Mouse (Mus musculus) heart, postnatal 0 days (tissue): ENCODE results near the gene Miga1. TPM values are rescaled to one million over a fixed set of nuclear protein-coding genes. Genes with fewer than 3 reads are reported as not detected.

ENCODE experiments used
- ATAC-seq: fragments of 200-750 bp; cut with Nextera tagmentation; 2 replicates; pipeline ENCODE4 v1.8.0; 2017; ENCODE audit warnings: low read depth, moderate number of reproducible peaks, moderate library complexity; ENCODE audit not compliant: insufficient read depth
- DNase-seq: peaks from one replicate; pipeline ENCODE4 v3.0.0-alpha.2; 2016; ENCODE audit warnings: low spot score
- H3K27ac ChIP-seq: fragments of 300-500 bp; sonication (generic); 2 replicates; pipeline ENCODE4 v1.5.1; 2014; ENCODE audit warnings: low read depth, mild to moderate bottlenecking
- H3K27me3 ChIP-seq: fragments of 300-500 bp; sonication (generic); 2 replicates; pipeline ENCODE4 v1.6.1; 2014; ENCODE audit warnings: low read length, mixed read lengths; ENCODE audit not compliant: control insufficient read depth, insufficient read depth
- H3K36me3 ChIP-seq: fragments of 300-500 bp; sonication (generic); replicated peaks from 2 replicates; pipeline ENCODE4 v1.6.1; 2014; ENCODE audit warnings: low read length, mixed read lengths; ENCODE audit not compliant: control insufficient read depth, insufficient read depth
- H3K4me1 ChIP-seq: fragments of 300-500 bp; sonication (generic); 2 replicates; pipeline ENCODE4 v1.6.1; 2014; ENCODE audit warnings: antibody characterized with exemption; ENCODE audit not compliant: control insufficient read depth, insufficient read depth
- H3K4me2 ChIP-seq: fragments of 300-500 bp; sonication (generic); 2 replicates; pipeline ENCODE4 v1.6.1; 2014; ENCODE audit warnings: low read depth, mild to moderate bottlenecking, low read length, moderate library complexity
- H3K4me3 ChIP-seq: fragments of 300-500 bp; sonication (generic); 2 replicates; pipeline ENCODE4 v1.5.1; 2014; ENCODE audit warnings: low read depth, low read length
- H3K9ac ChIP-seq: fragments of 300-500 bp; sonication (generic); replicated peaks from 2 replicates; pipeline ENCODE4 v1.6.1; 2014; ENCODE audit warnings: low read depth, low read length, mixed read lengths
- H3K9me3 ChIP-seq: fragments of 300-500 bp; sonication (generic); replicated peaks from 2 replicates; pipeline ENCODE4 v1.6.1; 2016; ENCODE audit warnings: low read length; ENCODE audit not compliant: control insufficient read depth
- CTCF ChIP-seq: IDR thresholded peaks from 2 replicates; pipeline ENCODE4 v1.5.1; 2016; ENCODE audit warnings: antibody characterized with exemption, control low read depth, low read depth
- EP300 ChIP-seq: IDR thresholded peaks from 2 replicates; pipeline ENCODE4 v1.6.1; 2016; ENCODE audit warnings: antibody characterized with exemption, low read depth
- WGBS: fragments of 180-500 bp; shearing (Covaris S2); extraction: QIAGEN DNeasy Blood & Tissue Kit; methylation state at CpG from one replicate; pipeline ENCODE4 v1.1.7; 2014; 5-methylcytosine and 5-hydroxymethylcytosine counted together
- polyA plus RNA-seq: library from polyadenylated mRNA; unstranded; fragments of >200 nt; fragmentation: Nextera tagmentation; extraction: Ambion mirVana; gene quantifications from 2 replicates; pipeline ENCODE4 v1.2.1, GENCODE M21; 2015
- total RNA-seq: library from RNA; depleted of rRNA; stranded (reverse); fragments of >200 nt; gene quantifications from 2 replicates; pipeline ENCODE4 v1.2.3, GENCODE M21; 2014; ENCODE audit warnings: low replicate concordance; rRNA removed

Miga1 gene
- total and polyA plus RNA-seq, 2 experiments from 2014 or later = 9.0 to 9.8 TPM

GRCm38 (mm10) chr3:152235238-152235637 is 105.0 kb downstream of the Miga1 start:
- Histone ChIP-seq H3K4me2 (no peak overlapping the region), H3K36me3 (peaks cover 61% of the 10 kb centered on the region), H3K27me3 (no peaks in the 10 kb centered on the region), H3K9me3 (no peaks in the 10 kb centered on the region), H3K4me3 (no peak overlapping the region), H3K27ac (no peak overlapping the region), H3K4me1 (no peaks in the 10 kb centered on the region), H3K9ac (no peak overlapping the region)
- TF ChIP-seq CTCF = no peak
- TF ChIP-seq EP300 = no peak
- WGBS = 74% methylated on average over 1 of the region's 1 CpGs
- ATAC-seq = no peak
- no peak for DNase-seq

GRCm38 (mm10) chr3:152231333-152232100 is 108.7 kb downstream of the Miga1 start:
- H3K36me3 ChIP-seq = peaks cover 70% of the 10 kb centered on the region
- ATAC-seq = peak; percentile 68
- no peak overlapping the region for H3K4me2 ChIP-seq
- DNase-seq = no peak
- no peak for TF ChIP-seq EP300
- TF ChIP-seq CTCF = no peak; the same call in 1 of the 2 replicates
- no peaks in the 10 kb centered on the region for H3K4me1 ChIP-seq
- H3K9ac ChIP-seq = no peak overlapping the region
- no peak overlapping the region for H3K4me3 ChIP-seq
- H3K27me3 ChIP-seq = no peaks in the 10 kb centered on the region
- H3K9me3 ChIP-seq = no peaks in the 10 kb centered on the region
- WGBS = 30% methylated on average over 6 of the region's 6 CpGs
- H3K27ac ChIP-seq = peak overlapping the region; percentile 50; the same call in 1 of the 2 replicates

- H3K9me3 ChIP-seq = 0 out of 2 replicates have a peak, but pooled peaks cover 4% of the 10 kb centered on the region
- TF ChIP-seq CTCF (no peak), EP300 (no peak)
- no peak overlapping the region for H3K4me2 ChIP-seq
- DNase-seq = no peak
- H3K27ac ChIP-seq = no peak overlapping the region
- H3K27me3 ChIP-seq = no peaks in the 10 kb centered on the region
- no peak for ATAC-seq
- WGBS = 90% methylated on average over 5 of the region's 5 CpGs
- H3K9ac ChIP-seq = no peak overlapping the region
- no peak overlapping the region for H3K4me3 ChIP-seq
- no peaks in the 10 kb centered on the region for H3K4me1 ChIP-seq
- peaks cover 78% of the 10 kb centered on the region for H3K36me3 ChIP-seq
Measured at GRCm38 (mm10) chr3:152229271-152229670, 110.9 kb downstream of the Miga1 start.

GRCm38 (mm10) chr3:152228843-152229242 is 111.4 kb downstream of the Miga1 start:
- Histone ChIP-seq H3K4me3 (no peak overlapping the region), H3K9me3 (0 out of 2 replicates have a peak, but pooled peaks cover 4% of the 10 kb centered on the region), H3K4me1 (no peaks in the 10 kb centered on the region), H3K27me3 (no peaks in the 10 kb centered on the region), H3K36me3 (peaks cover 80% of the 10 kb centered on the region), H3K27ac (no peak overlapping the region), H3K4me2 (no peak overlapping the region), H3K9ac (no peak overlapping the region)
- TF ChIP-seq CTCF (no peak), EP300 (no peak)
- whole genome bisulfite sequencing = 94% methylated on average over 7 of the region's 7 CpGs
- ATAC-seq (no peak), DNase-seq (no peak)

- Histone ChIP-seq H3K36me3 (peaks cover 93% of the 10 kb centered on the region), H3K27ac (no peak overlapping the region), H3K27me3 (no peaks in the 10 kb centered on the region), H3K9ac (no peak overlapping the region), H3K4me1 (no peaks in the 10 kb centered on the region), H3K4me2 (no peak overlapping the region), H3K4me3 (no peak overlapping the region), H3K9me3 (0 out of 2 replicates have a peak, but pooled peaks cover 4% of the 10 kb centered on the region)
- TF ChIP-seq CTCF (no peak), EP300 (no peak)
- no peak for DNase-seq
- no peak for ATAC-seq
- 91% methylated on average over 7 of the region's 7 CpGs for WGBS
Measured at GRCm38 (mm10) chr3:152225906-152226305, 114.3 kb downstream of the Miga1 start.

- H3K36me3 ChIP-seq = peaks cover 93% of the 10 kb centered on the region
- ATAC-seq = no peak
- H3K4me1 ChIP-seq = no peaks in the 10 kb centered on the region
- no peak overlapping the region for H3K4me2 ChIP-seq
- no peak for TF ChIP-seq EP300
- H3K27me3 ChIP-seq = no peaks in the 10 kb centered on the region
- H3K9ac ChIP-seq = no peak overlapping the region
- no peak overlapping the region for H3K27ac ChIP-seq
- 0 out of 2 replicates have a peak, but pooled peaks cover 4% of the 10 kb centered on the region for H3K9me3 ChIP-seq
- H3K4me3 ChIP-seq = no peak overlapping the region
- DNase-seq = no peak
Measured at GRCm38 (mm10) chr3:152224918-152225317, 115.3 kb downstream of the Miga1 start.

Other genes with a start within 250 kb of the Miga1 start
- gene Gipc2, start 174.2 kb downstream of the Miga1 start, total RNA-seq = not detected in 2 replicates
- gene Gipc2, start 174.2 kb downstream of the Miga1 start, polyA plus RNA-seq = 3.3 and 3.6 TPM in 2 replicates
- 52.9 and 54.5 TPM in 2 replicates for gene Dnajb4, start 130.1 kb downstream of the Miga1 start, total RNA-seq
- 60.1 TPM in 2 replicates for gene Dnajb4, start 130.1 kb downstream of the Miga1 start, polyA plus RNA-seq
- gene Fubp1, start 130.0 kb downstream of the Miga1 start, total RNA-seq = 71.2 and 131 TPM in 2 replicates
- gene Fubp1, start 130.0 kb downstream of the Miga1 start, polyA plus RNA-seq = 72.9 and 80.7 TPM in 2 replicates
- gene Nexn, start 74.1 kb downstream of the Miga1 start, total RNA-seq = 32.1 and 88.6 TPM in 2 replicates
- 314 and 316 TPM in 2 replicates for gene Nexn, start 74.1 kb downstream of the Miga1 start, polyA plus RNA-seq
- gene Usp33, start 6.1 kb upstream of the Miga1 start, total RNA-seq = 16.6 and 21.7 TPM in 2 replicates
- 16.4 and 17.2 TPM in 2 replicates for gene Usp33, start 6.1 kb upstream of the Miga1 start, polyA plus RNA-seq
- gene Zzz3, start 55.1 kb upstream of the Miga1 start, total RNA-seq = 18.1 and 36.2 TPM in 2 replicates
- gene Zzz3, start 55.1 kb upstream of the Miga1 start, polyA plus RNA-seq = 21.0 and 22.4 TPM in 2 replicates